ENCODE assay signal across 32 mouse cellular contexts in the genomic region with DNA sequence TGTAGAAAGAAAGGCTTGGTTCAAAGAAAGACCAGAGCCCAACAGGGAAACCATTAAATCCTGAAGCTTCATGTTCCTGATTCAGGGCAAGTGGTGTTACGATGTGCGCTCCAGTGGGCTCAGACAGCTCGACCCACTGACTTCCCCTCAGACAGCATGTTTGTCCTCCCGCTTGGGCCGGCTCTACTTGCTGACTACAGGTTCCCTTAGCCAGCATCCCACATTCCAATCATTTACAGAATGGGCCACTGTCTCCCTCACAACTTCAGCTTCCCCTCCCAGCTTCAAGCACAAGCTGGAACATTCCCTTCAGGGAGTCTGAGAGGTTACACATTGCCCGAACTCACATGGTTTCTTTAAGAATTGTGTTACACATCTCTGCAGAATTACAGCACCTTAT.
"Had no signal": no experiment of that assay in that cellular context is flagged by ENCODE, and none has a peak within 500 bp of the region (broad histone marks: within the 10 kb centered on the region; RNA-seq: fewer than 3 reads in every experiment).

No protein-coding gene starts in this region.

- H3K9me3 ChIP-seq: heart, embryonic 10.5 days; heart, embryonic 12.5 days; heart, embryonic 13.5 days; heart, embryonic 15.5 days; hindbrain, embryonic 10.5 days; hindbrain, embryonic 12.5 days; hindbrain, embryonic 13.5 days; hindbrain, embryonic 15.5 days; intestine, embryonic 15.5 days; kidney, embryonic 15.5 days had no signal

- H3K36me3 ChIP-seq: heart, embryonic 10.5 days; heart, embryonic 12.5 days; heart, embryonic 13.5 days; heart, embryonic 15.5 days; hindbrain, embryonic 10.5 days; hindbrain, embryonic 12.5 days; hindbrain, embryonic 13.5 days; hindbrain, embryonic 15.5 days; intestine, embryonic 15.5 days; kidney, embryonic 15.5 days had no signal

- H3K27ac ChIP-seq: heart, adult 2 months; heart, embryonic 10.5 days; heart, embryonic 13.5 days; heart, embryonic 15.5 days; hindbrain, embryonic 10.5 days; hindbrain, embryonic 12.5 days; hindbrain, embryonic 13.5 days; hindbrain, embryonic 14.5 days; hindbrain, embryonic 15.5 days; hindbrain, postnatal 0 days; intestine, embryonic 15.5 days; kidney, embryonic 15.5 days; layer of hippocampus, adult 2 months; left cerebral cortex, adult 2 months had no signal

- H3K27me3 ChIP-seq: heart, embryonic 12.5 days; heart, embryonic 15.5 days; hindbrain, embryonic 12.5 days; intestine, embryonic 15.5 days; kidney, embryonic 15.5 days had no signal

- H3K4me2 ChIP-seq: heart, embryonic 11.5 days; heart, embryonic 12.5 days; heart, embryonic 13.5 days; heart, embryonic 15.5 days; hindbrain, embryonic 12.5 days; hindbrain, embryonic 13.5 days; hindbrain, embryonic 14.5 days; hindbrain, embryonic 15.5 days; intestine, embryonic 15.5 days; kidney, embryonic 15.5 days had no signal

- H3K4me3 ChIP-seq: heart, adult 2 months; heart, embryonic 10.5 days; heart, embryonic 12.5 days; heart, embryonic 13.5 days; heart, embryonic 15.5 days; hindbrain, embryonic 10.5 days; hindbrain, embryonic 12.5 days; hindbrain, embryonic 13.5 days; hindbrain, embryonic 15.5 days; intestine, embryonic 15.5 days; kidney, embryonic 15.5 days; layer of hippocampus, adult 2 months; left cerebral cortex, adult 2 months had no signal

- H3K9ac ChIP-seq: heart, embryonic 12.5 days; heart, embryonic 13.5 days; heart, embryonic 15.5 days; hindbrain, embryonic 12.5 days; hindbrain, embryonic 13.5 days; hindbrain, embryonic 14.5 days; hindbrain, embryonic 15.5 days; intestine, embryonic 15.5 days; kidney, embryonic 15.5 days had no signal

- ATAC-seq: hindbrain, embryonic 16.5 days; hindbrain, postnatal 0 days; inflammation-experienced regulatory T-cells, adult 6 months; intestine, embryonic 15.5 days; intestine, embryonic 16.5 days; intestine, postnatal 0 days had no signal

- H3K4me1 ChIP-seq: heart, embryonic 10.5 days; heart, embryonic 12.5 days; heart, embryonic 13.5 days; heart, embryonic 15.5 days; intestine, embryonic 15.5 days had no signal

- DNase-seq: heart, adult 18-20 months; heart, adult 2 months; heart, postnatal 10 days; heart, postnatal 14 days; heart, postnatal 36 days; heart, postnatal 4 days; kidney, adult 18-20 months; kidney, adult 8-10 months; kidney, postnatal 14 days; kidney, postnatal 25 days; kidney, postnatal 36 days; layer of hippocampus, adult 9-11 months; layer of hippocampus, postnatal 36 days had no signal
